Mouse (Mus musculus) CH12.LX (cell line): Measurements from ENCODE around the gene Tnxb. TPM values are rescaled to one million over a fixed set of nuclear protein-coding genes. Genes with fewer than 3 reads are reported as not detected.
"Not testable (repeated sequence)": the region's sequence is repeated elsewhere in the genome, so short reads cannot be mapped to it uniquely, and the experiment has no call there.

Source experiments
- DNase-seq: peaks from one replicate; pipeline ENCODE4 v3.0.0-alpha.2; 2013; ENCODE audit errors: extremely low read depth
- H3K27ac ChIP-seq: 2 replicates; pipeline ENCODE4 v1.5.1; 2012; ENCODE audit warnings: low read depth, mild to moderate bottlenecking, control low read depth, moderate library complexity; ENCODE audit not compliant: insufficient read depth
- H3K27me3 ChIP-seq: replicated peaks from 2 replicates; pipeline ENCODE3; 2012; ENCODE audit warnings: inconsistent platforms
- H3K36me3 ChIP-seq, 2 experiments: replicated peaks in 1 of 2; 2 replicates each; pipeline versions ENCODE3 to v1.6.1; 2012; ENCODE audit warnings: inconsistent platforms in 1 of 2, low read length in 1 of 2, mild to moderate bottlenecking in 1 of 2, mixed read lengths in 1 of 2, moderate library complexity in 1 of 2; ENCODE audit not compliant: control insufficient read depth in 1 of 2, insufficient read depth in 1 of 2
- H3K4me1 ChIP-seq, 2 experiments: 2 replicates each; pipeline ENCODE4 v1.6.1; 2012; ENCODE audit warnings: inconsistent platforms in 1 of 2, moderate library complexity in 1 of 2; ENCODE audit not compliant: insufficient read depth in 2 of 2, control insufficient read depth in 1 of 2
- H3K4me2 ChIP-seq: 2 replicates; pipeline ENCODE4 v1.6.1; 2012; ENCODE audit warnings: low read depth, mild to moderate bottlenecking, control low read depth; ENCODE audit not compliant: poor library complexity, insufficient read depth, severe bottlenecking
- H3K4me3 ChIP-seq, 3 experiments: fragments of 150-350 bp in 1 of 3; sonication (generic) in 1 of 3; replicated peaks in 1 of 3; 2 replicates each; pipeline versions ENCODE3 to v1.5.1; 2011 to 2012; ENCODE audit warnings: low read depth in 2 of 3, low read length in 2 of 3, mild to moderate bottlenecking in 2 of 3, moderate library complexity in 2 of 3, control low read depth in 1 of 3, improper control_type of control experiment in 1 of 3, inconsistent platforms in 1 of 3, mixed read lengths in 1 of 3; ENCODE audit not compliant: poor library complexity in 1 of 3
- H3K79me2 ChIP-seq: replicated peaks from 2 replicates; pipeline ENCODE4 v1.6.1; 2012; ENCODE audit warnings: mild to moderate bottlenecking, moderate library complexity; ENCODE audit not compliant: control insufficient read depth, poor library complexity, insufficient read depth, severe bottlenecking; ENCODE audit errors: extremely low read depth
- H3K9ac ChIP-seq: 2 replicates; pipeline ENCODE4 v1.6.1; 2012; ENCODE audit warnings: low read depth, mild to moderate bottlenecking, control low read depth, moderate library complexity; ENCODE audit not compliant: insufficient read depth
- H3K9me3 ChIP-seq: replicated peaks from 2 replicates; pipeline ENCODE3; 2012; ENCODE audit warnings: low read length, inconsistent platforms, mixed read lengths
- CHD2 ChIP-seq: IDR thresholded peaks from 2 replicates; pipeline ENCODE4 v1.6.1; 2011; ENCODE audit warnings: low read length, improper control_type of control experiment
- CTCF ChIP-seq, 2 experiments: IDR thresholded peaks in 1 of 2; conservative IDR thresholded peaks in 1 of 2; 2 replicates each; pipeline ENCODE4 v1.5.1; 2011 to 2012; ENCODE audit warnings: low read depth in 2 of 2, low read length in 2 of 2, improper control_type of control experiment in 1 of 2, inconsistent platforms in 1 of 2, mild to moderate bottlenecking in 1 of 2, moderate library complexity in 1 of 2
- ELF1 ChIP-seq: IDR thresholded peaks from 2 replicates; pipeline ENCODE4 v1.6.1; 2014; ENCODE audit warnings: low read depth, mild to moderate bottlenecking, inconsistent platforms, low read length, improper control_type of control experiment
- EP300 ChIP-seq: IDR thresholded peaks from 2 replicates; pipeline ENCODE4 v1.6.1; 2011; ENCODE audit warnings: low read length, improper control_type of control experiment
- GABPA ChIP-seq: IDR thresholded peaks from 2 replicates; pipeline ENCODE4 v1.6.1; 2012; ENCODE audit warnings: low read depth, low read length, improper control_type of control experiment, inconsistent platforms; ENCODE audit not compliant: insufficient replicate concordance
- HCFC1 ChIP-seq: IDR thresholded peaks from 2 replicates; pipeline ENCODE4 v1.6.1; 2012; ENCODE audit warnings: low read depth, mild to moderate bottlenecking, inconsistent platforms, low read length, improper control_type of control experiment
- JUN ChIP-seq: IDR thresholded peaks from 2 replicates; pipeline ENCODE4 v1.6.1; 2011; ENCODE audit warnings: low read depth, mild to moderate bottlenecking, low read length, improper control_type of control experiment, moderate library complexity; ENCODE audit not compliant: insufficient read depth
- USF1 ChIP-seq: IDR thresholded peaks from 2 replicates; pipeline ENCODE4 v1.6.1; 2014; ENCODE audit warnings: low read depth, mild to moderate bottlenecking, inconsistent platforms, low read length, improper control_type of control experiment
- ZKSCAN1 ChIP-seq: IDR thresholded peaks from 2 replicates; pipeline ENCODE4 v1.6.1; 2012; ENCODE audit warnings: low read depth, inconsistent platforms, low read length, improper control_type of control experiment, borderline replicate concordance
- dilution Hi-C: fragments of 300-500 bp; cut with MboI; formaldehyde crosslinking; loops from 2 replicates; pipeline ENCODE4 v1.14.3; 2020; ENCODE audit warnings: low sequenced_read_pairs; ENCODE audit not compliant: extremely low pct_unique_long_range_greater_than_20kb, extremely low pct_ligation_motif_present
- in situ Hi-C: fragments of 300-500 bp; cut with MboI; formaldehyde crosslinking; loops from 3 replicates; pipeline ENCODE4 v1.14.3; 2019; ENCODE audit warnings: low sequenced_read_pairs, low pct_ligation_motif_present, low pct_unique_long_range_greater_than_20kb, mixed read lengths
- polyA plus RNA-seq: library from polyadenylated mRNA; unstranded; fragments of >175 nt; gene quantifications from 2 replicates; pipeline ENCODE4 v1.2.1, GENCODE M21; 2012; ENCODE audit warnings: low read depth; ENCODE audit not compliant: insufficient read length
- total RNA-seq, 2 experiments: library from RNA; depleted of rRNA; stranded (reverse); fragments of 300-350 nt in 1 of 2; fragments of >200 nt in 1 of 2; gene quantifications; 2 replicates each; pipeline ENCODE4 v1.2.3; 2012 to 2014

Gene Tnxb
- total and polyA plus RNA-seq, 3 experiments: not detected

GRCm38 (mm10) chr17:34699575-34700408 is 29.5 kb downstream of the Tnxb start:
- dilution Hi-C loops: no loop called here
- Histone ChIP-seq H3K27me3 (peaks cover 58% of the 10 kb centered on the region), H3K27ac (no peak overlapping the region), H3K4me2 (no peak overlapping the region), H3K4me3 (no peak overlapping the region), H3K4me1 (no peaks in the 10 kb centered on the region), H3K9ac (no peak overlapping the region), H3K9me3 (peaks cover 10% of the 10 kb centered on the region), H3K79me2 (no peaks in the 10 kb centered on the region), H3K36me3 (no peaks in the 10 kb centered on the region)
- in situ Hi-C loops: no loop called here
- DNase-seq: no peak
- TF ChIP-seq ELF1 (no peak), USF1 (no peak)

- Histone ChIP-seq H3K4me1 (no peaks in the 10 kb centered on the region), H3K27ac (no peak overlapping the region), H3K9me3 (peaks cover 10% of the 10 kb centered on the region), H3K79me2 (no peaks in the 10 kb centered on the region), H3K4me2 (no peak overlapping the region), H3K36me3 (no peaks in the 10 kb centered on the region), H3K9ac (no peak overlapping the region), H3K4me3 (no peak overlapping the region), H3K27me3 (peaks cover 53% of the 10 kb centered on the region)
- dilution Hi-C loops (no loop called here), in situ Hi-C loops (no loop called here)
- TF ChIP-seq EP300 (no peak), JUN (no peak), CTCF (conservative IDR thresholded peaks at IDR 0.05 in 1 of 2, IDR thresholded peaks at IDR 0.05 in 1 of 2; ENCODE audit: low read depth in 2 of 2, low read length in 2 of 2) (no peak), CHD2 (no peak), HCFC1 (no peak), GABPA (no peak), ZKSCAN1 (no peak)
- DNase-seq: no peak
Observed at GRCm38 (mm10) chr17:34700671-34701071, 30.3 kb downstream of the Tnxb start.

GRCm38 (mm10) chr17:34706476-34706875 is 36.1 kb downstream of the Tnxb start:
- H3K79me2 ChIP-seq, H3K9me3 ChIP-seq, H3K4me3 ChIP-seq, H3K4me1 ChIP-seq, H3K9ac ChIP-seq, DNase-seq, H3K4me2 ChIP-seq, H3K36me3 ChIP-seq, dilution Hi-C loops, H3K27ac ChIP-seq: not testable (repeated sequence)
- in situ Hi-C loops: loop anchor here (5.0 kb wide), 1 partner anchor 76 kb away; no protein-coding TSS in a partner anchor
- H3K27me3 ChIP-seq: peaks cover 35% of the 10 kb centered on the region
